Mouse (Mus musculus) hindbrain, postnatal 0 days (tissue): Measurements from ENCODE around the gene Il10rb. TPM values are rescaled to one million over a fixed set of nuclear protein-coding genes. Genes with fewer than 3 reads are reported as not detected.

Source experiments
- ATAC-seq: fragments of 200-750 bp; cut with Nextera tagmentation; 2 replicates; pipeline ENCODE4 v1.8.0; 2017; ENCODE audit warnings: mild to moderate bottlenecking, moderate TSS enrichment, moderate library complexity
- DNase-seq: peaks from one replicate; pipeline ENCODE4 v3.0.0-alpha.2; 2015; ENCODE audit warnings: low spot score
- H3K27ac ChIP-seq: fragments of 300-500 bp; sonication (generic); 2 replicates; pipeline ENCODE4 v1.5.1; 2014; ENCODE audit warnings: mild to moderate bottlenecking
- H3K27me3 ChIP-seq: fragments of 300-500 bp; sonication (generic); 2 replicates; pipeline ENCODE4 v1.6.1; 2014; ENCODE audit warnings: low read length, mixed read lengths; ENCODE audit not compliant: insufficient read depth
- H3K36me3 ChIP-seq: fragments of 300-500 bp; sonication (generic); 2 replicates; pipeline ENCODE4 v1.6.1; 2014; ENCODE audit warnings: low read length, mixed read lengths; ENCODE audit not compliant: insufficient read depth
- H3K4me1 ChIP-seq: fragments of 300-500 bp; sonication (generic); 2 replicates; pipeline ENCODE4 v1.6.1; 2014; ENCODE audit warnings: antibody characterized with exemption, low read length, mixed read lengths; ENCODE audit not compliant: insufficient read depth
- H3K4me2 ChIP-seq: fragments of 300-500 bp; sonication (generic); 2 replicates; pipeline ENCODE4 v1.6.1; 2014; ENCODE audit warnings: low read depth, mild to moderate bottlenecking, low read length, moderate library complexity, mixed read lengths
- H3K4me3 ChIP-seq: fragments of 300-500 bp; sonication (generic); 2 replicates; pipeline ENCODE4 v1.5.1; 2014; ENCODE audit warnings: low read length
- H3K9ac ChIP-seq: fragments of 300-500 bp; sonication (generic); replicated peaks from 2 replicates; pipeline ENCODE4 v1.6.1; 2014; ENCODE audit warnings: mild to moderate bottlenecking, low read length, moderate library complexity, mixed read lengths
- H3K9me3 ChIP-seq: fragments of 300-500 bp; sonication (generic); 2 replicates; pipeline ENCODE4 v1.6.1; 2016; ENCODE audit warnings: low read length, mixed read lengths
- CTCF ChIP-seq: IDR thresholded peaks from 2 replicates; pipeline ENCODE4 v1.5.1; 2016; ENCODE audit warnings: antibody characterized with exemption, control low read depth, low read depth
- WGBS: fragments of 180-500 bp; shearing (Covaris S2); extraction: QIAGEN DNeasy Blood & Tissue Kit; methylation state at CpG from one replicate; pipeline ENCODE4 v1.1.7; 2014; 5-methylcytosine and 5-hydroxymethylcytosine counted together
- polyA plus RNA-seq: library from polyadenylated mRNA; unstranded; fragments of >200 nt; fragmentation: Nextera tagmentation; extraction: Ambion mirVana; gene quantifications from 2 replicates; pipeline ENCODE4 v1.2.1, GENCODE M21; 2015
- total RNA-seq: library from RNA; depleted of rRNA; stranded (reverse); fragments of >200 nt; gene quantifications from 2 replicates; pipeline ENCODE4 v1.2.3, GENCODE M21; 2014

The Il10rb gene
- total and polyA plus RNA-seq, 2 experiments from 2014 or later = 7.1 to 14.8 TPM

- no peak for TF ChIP-seq CTCF
- 85% methylated on average over 2 of the region's 2 CpGs for WGBS
- no peaks in the 10 kb centered on the region for H3K27me3 ChIP-seq
- H3K36me3 ChIP-seq = no peaks in the 10 kb centered on the region; the same call in 1 of the 2 replicates
- peaks cover 17% of the 10 kb centered on the region; the same call in 1 of the 2 replicates for H3K4me1 ChIP-seq
- DNase-seq (no peak), ATAC-seq (no peak)
- no peak overlapping the region for H3K27ac ChIP-seq
- no peaks in the 10 kb centered on the region for H3K9me3 ChIP-seq
- H3K9ac ChIP-seq = no peak overlapping the region
- no peak overlapping the region for H3K4me2 ChIP-seq
- H3K4me3 ChIP-seq = no peak overlapping the region
Observed at GRCm38 (mm10) chr16:91463400-91463799, 57.4 kb downstream of the Il10rb start.

DNA sequence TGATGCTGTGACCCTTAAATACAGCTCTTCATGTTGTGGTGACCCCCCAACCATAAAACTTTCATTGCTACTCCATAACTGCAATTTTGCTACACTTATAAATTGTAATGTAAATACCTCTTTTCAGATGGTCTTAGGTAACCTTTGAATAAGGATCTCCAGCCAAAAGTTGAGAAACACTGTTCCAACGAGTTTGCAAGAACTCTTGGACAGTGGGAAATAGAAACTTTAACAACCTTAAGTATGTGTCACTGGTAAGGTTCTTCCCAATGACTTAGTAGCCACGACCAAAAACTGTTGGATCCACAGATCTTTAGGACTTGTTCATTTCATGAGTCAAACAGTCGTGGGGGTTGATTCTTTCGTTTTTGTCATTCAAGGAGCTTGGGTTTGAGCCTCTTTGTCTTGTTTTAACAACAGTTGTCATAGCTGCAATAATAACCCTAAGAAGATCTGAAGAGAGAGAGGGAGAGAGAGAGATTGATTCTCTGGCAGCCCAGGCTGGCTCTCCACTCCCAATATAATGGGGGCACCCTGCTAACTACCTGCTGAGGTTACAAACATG, 58.0 kb downstream of the Il10rb start:
- Histone ChIP-seq H3K4me1 (peaks cover 17% of the 10 kb centered on the region; the same call in 1 of the 2 replicates), H3K9me3 (no peaks in the 10 kb centered on the region), H3K27ac (peak overlapping the region; percentile 82; the same call in 1 of the 2 replicates), H3K36me3 (no peaks in the 10 kb centered on the region; the same call in 1 of the 2 replicates), H3K4me2 (peak overlapping the region; percentile 62), H3K9ac (peak overlapping the region; percentile 51), H3K27me3 (no peaks in the 10 kb centered on the region), H3K4me3 (peak overlapping the region; percentile 47)
- ATAC-seq (no peak), DNase-seq (no peak)
- TF ChIP-seq CTCF = no peak
- WGBS = 83% methylated on average over 4 of the region's 4 CpGs

DNA sequence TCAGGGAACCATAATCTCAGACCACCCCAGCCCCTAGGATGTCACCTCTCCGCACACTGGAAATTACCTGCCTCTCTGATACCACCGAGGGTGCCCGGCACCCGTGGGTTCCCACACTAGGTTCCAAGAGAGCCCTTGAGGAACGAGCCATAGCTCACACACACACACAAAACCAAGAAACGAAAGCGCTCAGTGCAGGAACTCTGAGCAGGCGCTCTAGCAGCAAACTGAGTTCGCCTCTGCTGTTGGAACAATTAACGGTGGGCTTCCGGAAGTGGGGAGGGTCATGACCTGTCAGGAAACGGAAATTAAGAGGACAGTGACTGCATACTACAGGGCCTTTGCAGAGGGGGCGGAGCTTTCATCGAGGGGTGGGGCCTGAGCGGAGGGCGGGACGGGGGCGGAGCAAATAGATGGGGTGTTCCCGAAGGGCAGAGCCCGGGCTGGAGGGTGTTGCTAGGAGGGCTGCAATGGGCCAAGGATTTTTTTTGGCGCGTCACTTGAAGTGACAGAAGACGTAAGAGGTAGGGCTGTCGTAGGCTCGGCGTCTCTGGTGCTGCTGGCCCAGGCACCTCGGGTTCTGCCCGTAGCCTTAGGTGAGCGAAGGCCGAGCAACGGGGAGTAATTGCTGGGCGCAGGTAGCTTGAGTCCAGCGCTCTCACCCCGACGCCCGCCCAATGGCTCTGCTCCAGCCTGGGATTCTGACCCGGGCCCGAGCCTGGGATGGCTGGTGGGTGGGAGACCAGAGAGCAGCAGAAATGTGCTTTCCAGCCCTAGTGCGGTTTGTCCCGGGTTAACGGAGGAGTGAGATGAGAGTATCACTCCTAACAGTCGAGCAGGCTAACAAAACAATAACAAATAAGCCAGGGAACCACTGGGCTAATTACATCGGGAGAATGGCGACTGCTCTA, 58.9 kb downstream of the Il10rb start:
- Histone ChIP-seq H3K4me3 (peak overlapping the region; percentile 47), H3K27me3 (no peaks in the 10 kb centered on the region), H3K4me2 (peak overlapping the region; percentile 62), H3K27ac (peak overlapping the region; percentile 82), H3K9ac (peak overlapping the region; percentile 51), H3K36me3 (no peaks in the 10 kb centered on the region; the same call in 1 of the 2 replicates), H3K9me3 (no peaks in the 10 kb centered on the region), H3K4me1 (peaks cover 17% of the 10 kb centered on the region; the same call in 1 of the 2 replicates)
- DNase-seq (peak; percentile 93), ATAC-seq (peak; percentile 98)
- no peak for TF ChIP-seq CTCF
- WGBS = 2% methylated on average over 44 of the region's 44 CpGs

DNA sequence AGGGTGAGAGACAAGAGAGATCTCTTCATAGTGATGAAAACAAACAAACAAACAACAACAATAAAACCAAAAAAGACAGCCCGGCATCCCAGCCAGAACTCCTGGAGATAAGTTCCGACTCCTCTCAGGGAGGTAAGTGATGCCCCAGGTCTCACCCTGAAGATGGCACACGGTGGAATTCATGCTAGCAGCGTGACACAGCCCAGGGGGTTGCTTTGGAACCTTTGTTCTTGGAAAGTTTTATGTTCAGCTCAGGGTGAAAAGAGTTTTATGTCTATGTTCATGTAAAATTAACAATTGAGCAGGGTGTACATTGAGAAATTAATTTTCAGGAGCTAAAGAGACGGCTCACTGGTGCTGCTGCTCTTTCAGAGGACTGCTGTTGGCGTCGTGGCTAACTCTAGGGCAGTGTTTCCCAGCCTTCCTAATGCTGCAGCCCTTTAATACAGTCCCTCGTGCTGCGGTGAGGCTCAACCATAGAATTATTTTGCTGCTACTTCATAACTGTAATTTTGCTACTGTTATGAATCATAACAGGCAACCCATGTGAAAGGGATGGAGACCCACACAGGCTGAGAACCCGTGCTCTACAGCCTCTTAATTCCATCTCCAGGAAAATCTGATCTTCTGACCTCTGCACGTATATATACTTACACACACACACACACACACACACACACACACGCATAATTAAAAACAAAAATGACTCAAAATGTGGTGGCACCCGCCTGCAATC, 59.7 kb downstream of the Il10rb start:
- H3K4me2 ChIP-seq = peak overlapping the region; percentile 62
- DNase-seq = no peak
- ATAC-seq = no peak
- no peak for TF ChIP-seq CTCF
- no peaks in the 10 kb centered on the region; the same call in 1 of the 2 replicates for H3K36me3 ChIP-seq
- no peaks in the 10 kb centered on the region for H3K27me3 ChIP-seq
- H3K9me3 ChIP-seq = no peaks in the 10 kb centered on the region
- peak overlapping the region; percentile 47 for H3K4me3 ChIP-seq
- WGBS = 45% methylated on average over 13 of the region's 13 CpGs
- peak overlapping the region; percentile 51; the same call in 1 of the 2 replicates for H3K9ac ChIP-seq
- H3K4me1 ChIP-seq = peaks cover 17% of the 10 kb centered on the region; the same call in 1 of the 2 replicates
- peak overlapping the region; percentile 82; the same call in 1 of the 2 replicates for H3K27ac ChIP-seq

GRCm38 (mm10) chr16:91466566-91466965, 60.6 kb downstream of the Il10rb start:
- Histone ChIP-seq H3K4me3 (no peak overlapping the region), H3K27me3 (no peaks in the 10 kb centered on the region), H3K9ac (no peak overlapping the region), H3K9me3 (no peaks in the 10 kb centered on the region), H3K27ac (no peak overlapping the region), H3K36me3 (no peaks in the 10 kb centered on the region; the same call in 1 of the 2 replicates), H3K4me1 (peaks cover 17% of the 10 kb centered on the region; the same call in 1 of the 2 replicates), H3K4me2 (peak overlapping the region; percentile 62; the same call in 1 of the 2 replicates)
- 35% methylated on average over 6 of the region's 6 CpGs for WGBS
- no peak for TF ChIP-seq CTCF
- ATAC-seq (peak; percentile 37; the same call in 1 of the 2 replicates), DNase-seq (peak; percentile 50)

DNA sequence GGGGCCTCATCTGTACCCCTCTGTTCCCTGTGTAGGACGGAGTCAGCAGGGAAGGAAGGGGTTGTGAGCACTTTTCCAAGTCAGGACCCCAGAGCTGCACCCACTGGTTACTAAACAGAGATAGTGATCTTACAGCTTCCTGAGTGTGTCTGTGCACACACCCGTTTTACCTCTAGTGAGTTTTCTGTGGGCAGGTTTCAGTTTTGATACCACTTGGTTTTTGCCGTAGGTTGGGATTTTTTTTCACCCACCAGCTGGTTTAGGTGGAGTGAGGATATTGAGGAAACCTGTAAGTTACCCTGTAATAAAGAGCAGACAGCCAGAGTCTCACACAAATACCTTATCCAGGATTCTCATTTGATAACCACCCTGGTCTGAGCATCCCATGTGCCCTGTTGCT, 64.5 kb downstream of the Il10rb start:
- WGBS = 88% methylated on average over 3 of the region's 3 CpGs
- no peak for ATAC-seq

More for the DNA sequence above, 64.5 kb downstream of the Il10rb start:
- Histone ChIP-seq H3K4me1 (peaks cover 9% of the 10 kb centered on the region; the same call in 1 of the 2 replicates), H3K9ac (no peak overlapping the region), H3K27me3 (no peaks in the 10 kb centered on the region), H3K4me2 (no peak overlapping the region), H3K36me3 (no peaks in the 10 kb centered on the region; the same call in 1 of the 2 replicates), H3K9me3 (no peaks in the 10 kb centered on the region), H3K4me3 (no peak overlapping the region), H3K27ac (no peak overlapping the region)
- no peak for TF ChIP-seq CTCF
- no peak for DNase-seq
